29 mouse cellular contexts compared by ENCODE assay signal in the genomic region with DNA sequence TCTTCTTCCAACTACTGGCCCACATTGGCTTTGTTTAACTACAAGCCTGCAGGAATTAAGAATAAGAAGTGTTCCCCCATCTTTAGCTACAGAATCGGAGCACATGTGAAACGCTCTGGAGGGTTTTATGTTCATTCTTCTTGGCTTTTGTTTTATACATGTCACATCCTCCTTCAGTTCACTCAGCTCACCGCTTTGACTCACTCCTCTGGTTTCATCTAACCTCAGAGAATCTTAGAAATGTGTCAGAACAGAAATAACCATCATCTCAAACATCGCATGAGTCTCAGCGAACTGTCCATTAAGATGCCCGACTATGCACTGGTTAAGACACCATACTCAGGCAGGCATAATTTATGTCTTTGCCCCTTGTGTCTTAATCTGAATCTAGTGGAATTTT.
DNase-seq lines count a peak whose midpoint lies in the region; TF ChIP-seq lines count a peak whose summit lies in the region.
"Had no signal": no experiment of that assay in that cellular context is flagged by ENCODE, and none has a peak within 500 bp of the region (broad histone marks: within the 10 kb centered on the region; RNA-seq: fewer than 3 reads in every experiment).

No protein-coding gene starts in this region.

- no peak for TF ChIP-seq POLR2A in CH12.LX (IDR thresholded peaks at IDR 0.05; ENCODE audit: low read depth, low read length)
- TF ChIP-seq POLR2A in thymus, adult 2 months (IDR thresholded peaks at IDR 0.05; ENCODE audit: control insufficient read depth, extremely low read depth, insufficient read depth, low read length, poor library complexity): no peak

- peak overlapping the region; percentile 36; the same call in 1 of the 2 replicates for H3K4me2 ChIP-seq in CH12.LX (ENCODE audit: insufficient read depth, low read depth, poor library complexity, severe bottlenecking)
- H3K4me2 ChIP-seq: embryonic facial prominence, embryonic 13.5 days; forebrain, embryonic 12.5 days; forebrain, embryonic 15.5 days; heart, embryonic 12.5 days; heart, embryonic 15.5 days; hindbrain, embryonic 14.5 days; intestine, embryonic 15.5 days had no signal

- H3K36me3 ChIP-seq in CH12.LX (replicated peaks in 1 of 2; ENCODE audit: control insufficient read depth in 1 of 2, insufficient read depth in 1 of 2, low read length in 1 of 2): no peaks in the 10 kb centered on the region
- no peaks in the 10 kb centered on the region for H3K36me3 ChIP-seq in thymus, adult 2 months (ENCODE audit: control insufficient read depth, insufficient read depth, low read length)
- H3K36me3 ChIP-seq: embryonic facial prominence, embryonic 10.5 days; embryonic facial prominence, embryonic 13.5 days; forebrain, embryonic 12.5 days; forebrain, embryonic 15.5 days; heart, embryonic 12.5 days; heart, embryonic 15.5 days; intestine, embryonic 15.5 days had no signal

- no peak for TF ChIP-seq EP300 in CH12.LX (IDR thresholded peaks at IDR 0.05; ENCODE audit: low read length)

- dilution Hi-C loops in CH12.LX (cut with MboI; ENCODE audit: extremely low pct_ligation_motif_present, extremely low pct_unique_long_range_greater_than_20kb, low sequenced_read_pairs): no loop called here

- no peak for TF ChIP-seq CTCF in CH12.LX (conservative IDR thresholded peaks at IDR 0.05 in 1 of 2, IDR thresholded peaks at IDR 0.05 in 1 of 2; ENCODE audit: low read depth in 2 of 2, low read length in 2 of 2)
- TF ChIP-seq CTCF in thymus, adult 2 months (IDR thresholded peaks at IDR 0.05; ENCODE audit: borderline replicate concordance, control insufficient read depth, extremely low read depth, insufficient read depth, low read length, poor library complexity): no peak

- no peaks in the 10 kb centered on the region for H3K79me2 ChIP-seq in CH12.LX (replicated peaks; ENCODE audit: control insufficient read depth, extremely low read depth, insufficient read depth, poor library complexity, severe bottlenecking)

- no peak for TF ChIP-seq RAD21 in CH12.LX (IDR thresholded peaks at IDR 0.05; ENCODE audit: low read depth, low read length)

- peak; percentile 55 for DNase-seq in 3T3-L1 (ENCODE audit: low read depth, low spot score)
- peak; percentile 60 for DNase-seq in CH12.LX (ENCODE audit: extremely low read depth)
- peak; percentile 44 for DNase-seq in induced T-regulatory cell, adult 2 months (ENCODE audit: low read depth)
- no peak for DNase-seq in cerebellum, adult 11-12 months
- no peak for DNase-seq in thymus, adult 2 months
- DNase-seq in right cerebral cortex, adult 18-20 months: no peak
- no peak for DNase-seq in spleen, postnatal 10 days (ENCODE audit: low spot score in 2 of 2)
- DNase-seq: adrenal gland, adult 2 months; cerebellum, adult 11 months; cerebellum, adult 8-10 months; cerebellum, postnatal 10 days; cerebellum, postnatal 36 days; embryo, embryonic 11 days; gastrocnemius, adult 2 months; gastrocnemius, postnatal 14 days; heart, adult 11 months; heart, postnatal 10 days; heart, postnatal 4 days; kidney, adult 11 months had no signal

- H3K4me3 ChIP-seq in CH12.LX (replicated peaks in 1 of 3; ENCODE audit: low read depth in 2 of 3, low read length in 2 of 3, poor library complexity in 1 of 3): no peak overlapping the region
- H3K4me3 ChIP-seq in thymus, adult 2 months (ENCODE audit: control insufficient read depth, insufficient read depth, low read length): no peak overlapping the region
- H3K4me3 ChIP-seq: embryonic facial prominence, embryonic 10.5 days; embryonic facial prominence, embryonic 13.5 days; erythroblast, embryonic 14.5 days; forebrain, embryonic 12.5 days; forebrain, embryonic 15.5 days; gastrocnemius, adult 2 months; heart, embryonic 12.5 days; heart, embryonic 15.5 days; intestine, embryonic 15.5 days had no signal

- in situ Hi-C loops in CH12.LX (cut with MboI; ENCODE audit: low pct_ligation_motif_present, low pct_unique_long_range_greater_than_20kb, low sequenced_read_pairs): no loop called here

- H3K4me1 ChIP-seq in CH12.LX (ENCODE audit: control insufficient read depth in 1 of 2, insufficient read depth in 2 of 2): peaks cover 0 to 9% of the 10 kb centered on the region in 2 experiments; a peak in 2 of 4 replicates
- H3K4me1 ChIP-seq in thymus, adult 2 months (replicated peaks; ENCODE audit: control insufficient read depth, insufficient read depth, low read length): no peaks in the 10 kb centered on the region
- H3K4me1 ChIP-seq: embryonic facial prominence, embryonic 10.5 days; embryonic facial prominence, embryonic 13.5 days; forebrain, embryonic 12.5 days; forebrain, embryonic 15.5 days; heart, embryonic 12.5 days; heart, embryonic 15.5 days; intestine, embryonic 15.5 days had no signal

- H3K27ac ChIP-seq in CH12.LX (ENCODE audit: insufficient read depth, low read depth): no peak overlapping the region
- no peak overlapping the region for H3K27ac ChIP-seq in thymus, adult 2 months (ENCODE audit: control insufficient read depth, insufficient read depth, low read length)
- H3K27ac ChIP-seq: embryonic facial prominence, embryonic 10.5 days; embryonic facial prominence, embryonic 13.5 days; forebrain, embryonic 12.5 days; forebrain, embryonic 15.5 days; gastrocnemius, adult 2 months; heart, embryonic 15.5 days; hindbrain, embryonic 14.5 days; hindbrain, postnatal 0 days; intestine, embryonic 15.5 days had no signal

- no peak overlapping the region for H3K9ac ChIP-seq in CH12.LX (ENCODE audit: insufficient read depth, low read depth)
- H3K9ac ChIP-seq: embryonic facial prominence, embryonic 13.5 days; forebrain, embryonic 12.5 days; forebrain, embryonic 15.5 days; heart, embryonic 12.5 days; heart, embryonic 15.5 days; hindbrain, embryonic 14.5 days; intestine, embryonic 15.5 days had no signal

- H3K9me3 ChIP-seq in CH12.LX (replicated peaks; ENCODE audit: low read length): no peaks in the 10 kb centered on the region
- H3K9me3 ChIP-seq: embryonic facial prominence, embryonic 10.5 days; embryonic facial prominence, embryonic 13.5 days; forebrain, embryonic 12.5 days; forebrain, embryonic 15.5 days; heart, embryonic 12.5 days; heart, embryonic 15.5 days; intestine, embryonic 15.5 days had no signal

- H3K27me3 ChIP-seq in CH12.LX (replicated peaks): no peaks in the 10 kb centered on the region
- no peaks in the 10 kb centered on the region for H3K27me3 ChIP-seq in thymus, adult 2 months (ENCODE audit: control insufficient read depth, insufficient read depth, low read length)
- H3K27me3 ChIP-seq: embryonic facial prominence, embryonic 13.5 days; forebrain, embryonic 12.5 days; forebrain, embryonic 15.5 days; heart, embryonic 12.5 days; heart, embryonic 15.5 days; intestine, embryonic 15.5 days had no signal

- WGBS in thymus, adult 2 months: 92% methylated on average over 6 of the region's 6 CpGs

TF ChIP-seq in CH12.LX, 34 proteins besides CTCF, POLR2A, EP300 and RAD21:
- TF ChIP-seq SMC3 (IDR thresholded peaks at IDR 0.05; ENCODE audit: low read depth, low read length): no peak
- no peak for TF ChIP-seq MAX (IDR thresholded peaks at IDR 0.05; ENCODE audit: low read length)
- 0 out of 2 replicates have a peak, but pooled peaks have one; percentile 7 for TF ChIP-seq JUND (conservative IDR thresholded peaks at IDR 0.05; ENCODE audit: low read depth, low read length)
- TF ChIP-seq MAZ (IDR thresholded peaks at IDR 0.05; ENCODE audit: low read depth, low read length): no peak

Comparison
In these comparisons a context has a peak if more than half of its experiments do, and no peak if none do; other contexts are left out.
1. DNase-seq: peak in 3T3-L1 (single experiment), CH12.LX (single experiment) and induced T-regulatory cell, adult 2 months (single experiment); none in cerebellum, adult 11-12 months (single experiment), thymus, adult 2 months (single experiment), right cerebral cortex, adult 18-20 months (single experiment) and spleen, postnatal 10 days (0 of 2).